Mouse (Mus musculus): ENCODE measurements around the gene Gm20671. TPM values are rescaled to one million over a fixed set of nuclear protein-coding genes. Genes with fewer than 3 reads are reported as not detected.

Gene Gm20671
- polyA plus RNA-seq (2012; rRNA removed), result 16.0 and 27.5 TPM in 2 replicates

GRCm38 (mm10) chr5:32827009-32827408, at the start of gene Gm20671:
Gene Gm20671, minus strand, starts transcription at chr5:32827109.

DNA sequence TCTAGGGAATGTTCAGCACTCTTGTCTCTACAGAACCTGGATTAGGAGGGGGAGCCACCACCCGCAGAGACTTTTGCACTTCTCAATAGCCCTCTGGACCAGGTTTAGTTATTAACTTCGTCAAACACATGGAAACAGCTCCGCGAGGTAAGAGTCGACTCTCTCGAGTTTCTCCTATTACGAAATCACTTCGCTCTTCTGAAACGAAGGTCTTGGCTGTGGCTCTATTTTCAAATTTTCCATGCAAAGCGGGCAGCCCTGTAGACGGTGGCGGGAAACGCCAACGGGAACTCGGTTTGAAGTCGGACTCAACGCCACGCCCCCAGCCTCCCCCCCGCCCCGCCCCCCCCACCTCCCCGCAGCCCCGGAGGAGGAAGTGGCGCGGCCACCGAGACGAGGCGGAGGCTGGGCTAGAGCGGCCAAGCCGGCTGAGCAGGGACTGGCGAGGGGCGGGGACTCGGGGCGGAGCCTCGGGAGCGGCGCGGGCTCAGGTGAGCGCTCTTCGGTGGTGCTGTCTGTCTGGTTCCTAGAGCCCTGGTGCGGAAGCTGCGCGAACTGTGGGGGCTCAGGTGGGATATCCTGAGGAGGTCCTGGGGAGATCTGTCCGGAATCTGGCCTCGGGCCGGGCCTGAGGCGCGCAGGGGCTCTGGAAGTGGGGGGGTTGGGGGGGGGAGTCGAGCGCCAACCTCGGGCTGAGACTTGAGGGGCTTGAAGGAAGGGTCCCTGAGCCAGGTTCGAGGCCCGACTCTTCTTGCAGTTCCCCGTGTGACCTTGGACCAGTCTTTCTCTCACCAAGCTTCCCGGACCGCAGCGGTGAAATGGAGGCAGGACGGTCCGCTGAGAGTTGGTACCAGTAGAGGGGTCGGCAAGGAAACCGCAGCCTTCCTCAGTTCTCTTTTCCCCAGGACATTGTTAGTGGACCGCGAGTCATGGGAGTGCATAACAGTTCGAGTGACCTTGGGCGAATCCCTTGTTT, 36.6 kb upstream of the Gm20671 start, which contains the start of gene Depdc5:
TSS of gene Depdc5 (plus strand) at position 449 of the 976 bp plus-strand sequence.

DNA sequence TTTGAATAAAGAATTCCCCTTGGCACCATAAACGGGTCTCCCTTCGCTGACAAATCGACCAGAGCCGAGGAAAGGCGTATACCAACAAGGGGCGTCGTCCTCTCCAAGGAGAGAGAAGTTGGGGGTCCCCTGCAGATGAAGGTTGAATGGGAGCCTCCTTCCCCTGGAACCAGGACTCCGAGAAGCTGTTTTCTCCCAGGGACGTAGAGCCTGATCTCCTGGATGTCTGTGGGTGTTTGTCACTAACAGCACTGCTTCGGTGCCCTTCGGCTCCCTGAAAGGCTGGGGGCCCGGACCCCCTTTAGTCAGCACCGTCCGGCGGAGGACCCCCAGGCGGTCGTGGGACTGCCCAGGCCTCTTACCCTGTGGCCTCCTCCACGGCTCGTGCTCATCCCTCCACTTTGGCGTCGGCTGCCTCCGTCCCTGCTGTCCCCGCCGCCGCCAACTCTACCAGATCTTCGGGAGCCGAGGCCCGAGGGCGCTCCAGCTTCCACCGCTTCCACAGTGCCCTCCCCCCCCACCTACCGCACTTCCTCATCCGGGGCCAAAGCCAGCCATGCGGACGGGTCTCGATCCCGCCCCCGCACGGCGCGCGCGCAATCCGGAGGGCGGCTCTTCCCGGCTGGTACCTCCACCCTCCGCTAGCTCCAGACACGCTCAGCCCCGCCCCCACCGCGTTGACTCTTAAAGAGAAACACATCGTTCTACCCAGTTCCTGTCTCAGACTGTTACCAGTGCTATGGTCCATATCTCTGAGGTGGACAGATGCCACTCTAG, 27.0 kb upstream of the Gm20671 start, which contains the start of gene Prr14l:
TSS of gene Prr14l (minus strand) at position 526 of the 777 bp plus-strand sequence.

GRCm38 (mm10) chr5:32785313-32785915, 41.5 kb downstream of the Gm20671 start, which contains the start of gene Pisd:
Gene Pisd, minus strand, starts transcription at chr5:32785646.

Other genes starting within 250 kb of the Gm20671 start
- 2.5 and 5.4 TPM in 2 replicates for gene Yes1, start 215.9 kb downstream of the Gm20671 start, polyA plus RNA-seq (2012; rRNA removed)
- 68.8 and 74.7 TPM in 2 replicates for gene Pisd, start 41.5 kb downstream of the Gm20671 start, polyA plus RNA-seq (2012; rRNA removed)
- 21.9 and 24.2 TPM in 2 replicates for gene Prr14l, start 27.1 kb upstream of the Gm20671 start, polyA plus RNA-seq (2012; rRNA removed)
- gene Depdc5, start 36.6 kb upstream of the Gm20671 start, polyA plus RNA-seq (2012; rRNA removed), result 15.5 and 20.3 TPM in 2 replicates
- gene Ywhah, start 191.7 kb upstream of the Gm20671 start, polyA plus RNA-seq (2012; rRNA removed), result 178 and 244 TPM in 2 replicates